Mouse (Mus musculus) forelimb bud, embryonic 11.5 days (tissue): ENCODE measurements around the gene Atp6v0d1.

Source experiments
- DNase-seq: peaks from one replicate; pipeline ENCODE4 v3.0.0-alpha.2; 2012; ENCODE audit warnings: low read depth, low spot score

Atp6v0d1 gene

GRCm38 (mm10) chr8:105504617-105505016 is 61.2 kb downstream of the Atp6v0d1 start:
- no peak for DNase-seq

DNA sequence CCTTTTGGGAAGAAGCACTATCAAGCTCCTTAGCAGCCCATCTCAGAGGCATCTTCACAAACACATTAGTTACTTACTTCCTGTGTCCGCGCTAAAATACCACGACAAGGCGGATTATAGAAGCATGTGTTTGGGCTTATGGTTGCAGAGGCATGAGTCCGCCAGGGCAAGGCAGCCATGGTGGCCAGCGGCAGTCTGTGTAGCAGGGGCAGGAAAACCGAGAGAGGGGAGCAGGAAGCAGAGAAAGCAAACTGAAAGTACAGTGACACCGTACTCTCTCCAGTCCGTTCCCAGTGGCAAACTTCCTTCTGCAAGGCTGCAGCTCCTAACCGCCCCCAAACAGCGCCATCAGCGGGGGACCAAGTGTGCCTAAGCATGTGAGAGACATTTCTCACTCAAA is 66.1 kb downstream of the Atp6v0d1 start:
- no peak for DNase-seq

GRCm38 (mm10) chr8:105496439-105497180 is 69.2 kb downstream of the Atp6v0d1 start, which contains the start of gene Zdhhc1:
Zdhhc1 (minus strand) TSS chr8:105496902.
- peak; percentile 84 for DNase-seq

- no peak for DNase-seq
Observed at GRCm38 (mm10) chr8:105495350-105496302, 70.2 kb downstream of the Atp6v0d1 start.

- no peak for DNase-seq
Observed at GRCm38 (mm10) chr8:105494566-105494965, 71.3 kb downstream of the Atp6v0d1 start.

- DNase-seq: no peak
Observed at GRCm38 (mm10) chr8:105493495-105493894, 72.4 kb downstream of the Atp6v0d1 start.

- DNase-seq: no peak
Observed at GRCm38 (mm10) chr8:105489281-105489680, 76.6 kb downstream of the Atp6v0d1 start.

DNA sequence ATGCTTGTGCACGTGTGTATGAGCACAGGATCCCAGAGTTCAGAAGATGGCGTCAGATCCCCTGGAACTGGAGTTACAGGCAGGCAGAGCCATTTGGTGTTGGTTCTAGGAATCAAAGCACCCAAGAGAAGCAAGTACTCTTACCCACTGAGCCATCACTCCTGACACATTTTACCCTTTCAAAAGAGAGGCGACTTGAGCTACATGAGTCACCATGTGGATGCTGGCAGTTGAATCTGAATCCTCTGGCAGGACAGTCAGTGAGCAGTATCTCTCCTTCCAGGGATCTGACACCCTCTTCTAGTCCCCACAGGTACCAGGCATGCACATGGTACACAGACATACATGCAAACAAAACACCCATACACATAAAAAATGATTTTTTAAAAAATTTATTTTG is 77.8 kb downstream of the Atp6v0d1 start:
- DNase-seq: no peak

- peak; percentile 76 for DNase-seq
Observed at GRCm38 (mm10) chr8:105484392-105484791, 81.5 kb downstream of the Atp6v0d1 start.

GRCm38 (mm10) chr8:105484030-105484368 is 81.8 kb downstream of the Atp6v0d1 start:
- DNase-seq: no peak

DNA sequence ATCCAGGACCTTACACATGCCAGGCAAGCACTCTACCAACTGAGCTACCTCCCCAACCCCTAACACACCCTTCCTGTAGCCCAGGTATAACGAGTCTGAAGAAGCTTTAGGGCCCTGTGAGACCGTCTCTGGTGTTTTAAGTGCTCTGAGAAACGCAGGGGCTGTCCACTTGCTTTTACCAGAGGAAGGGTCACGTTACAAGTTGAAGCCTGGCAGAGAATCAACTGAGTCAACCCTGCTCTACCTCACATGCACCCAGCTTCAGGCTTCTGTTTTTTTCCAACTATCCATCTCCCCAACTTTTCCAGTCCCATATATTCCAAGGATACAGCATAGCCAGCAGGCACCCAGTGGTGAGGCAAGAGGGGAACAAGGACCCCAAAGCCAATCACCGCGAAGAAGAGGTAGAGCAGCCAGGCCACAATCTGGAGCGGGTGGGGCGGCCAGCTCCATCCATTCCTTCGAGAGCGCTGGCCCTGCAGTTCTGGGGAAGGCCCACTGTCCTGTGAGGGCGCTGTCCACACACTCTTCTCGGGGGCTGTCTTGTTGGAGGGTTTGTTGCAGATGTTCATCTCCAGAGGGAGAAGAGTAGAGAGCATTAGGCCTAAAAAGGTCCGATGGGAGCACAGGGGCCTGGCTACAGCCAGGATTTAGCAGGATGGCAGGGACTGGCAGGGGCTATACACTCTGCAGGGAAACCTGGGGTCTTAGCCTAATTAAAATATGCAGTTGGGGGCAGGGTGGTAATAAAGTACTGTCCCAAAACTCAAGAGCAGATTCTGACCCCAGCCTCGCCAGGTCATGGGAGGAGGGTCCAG is 82.4 kb downstream of the Atp6v0d1 start:
- no peak for DNase-seq

DNA sequence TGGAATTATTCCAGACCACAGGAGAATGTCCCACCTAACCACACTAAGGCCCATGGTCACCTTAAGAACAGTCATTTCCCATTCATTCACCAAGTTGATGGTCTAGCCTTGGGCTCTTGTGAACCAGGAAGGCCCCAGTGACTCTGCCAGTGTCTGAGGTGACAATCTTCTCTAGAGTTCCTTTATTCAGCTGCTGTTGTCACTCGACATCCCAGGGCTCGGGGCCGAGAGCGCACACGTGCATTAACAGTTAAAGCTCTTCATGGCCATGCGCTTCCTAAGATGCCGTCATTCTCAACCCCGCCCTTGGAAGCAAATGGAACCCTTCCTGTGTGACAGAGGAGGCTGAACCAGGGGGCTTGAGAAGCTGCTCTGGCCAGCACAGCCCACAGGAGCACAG is 83.7 kb downstream of the Atp6v0d1 start:
- no peak for DNase-seq

- DNase-seq: no peak
Observed at GRCm38 (mm10) chr8:105481453-105481852, 84.4 kb downstream of the Atp6v0d1 start.

- no peak for DNase-seq
Observed at GRCm38 (mm10) chr8:105481013-105481412, 84.8 kb downstream of the Atp6v0d1 start.

DNA sequence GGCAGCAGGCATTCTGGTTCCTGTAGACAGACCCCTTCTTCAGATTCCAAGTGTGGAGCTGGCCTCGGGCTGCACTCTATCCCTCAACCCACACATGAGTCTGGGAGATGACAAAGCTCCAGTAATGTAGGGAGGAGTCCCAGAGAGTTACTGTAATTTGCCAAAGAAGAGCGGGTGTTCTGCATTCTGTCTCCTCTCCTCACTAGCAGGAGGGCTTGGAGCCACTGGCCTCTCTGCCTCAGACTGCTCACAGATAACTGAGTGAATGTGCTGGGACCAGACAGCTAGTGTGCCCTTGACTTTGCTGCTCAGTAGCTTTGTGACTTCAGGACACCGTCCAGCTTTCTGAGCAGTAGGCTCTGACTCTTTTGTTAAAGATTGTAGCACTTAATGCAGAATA is 88.1 kb downstream of the Atp6v0d1 start:
- no peak for DNase-seq

DNA sequence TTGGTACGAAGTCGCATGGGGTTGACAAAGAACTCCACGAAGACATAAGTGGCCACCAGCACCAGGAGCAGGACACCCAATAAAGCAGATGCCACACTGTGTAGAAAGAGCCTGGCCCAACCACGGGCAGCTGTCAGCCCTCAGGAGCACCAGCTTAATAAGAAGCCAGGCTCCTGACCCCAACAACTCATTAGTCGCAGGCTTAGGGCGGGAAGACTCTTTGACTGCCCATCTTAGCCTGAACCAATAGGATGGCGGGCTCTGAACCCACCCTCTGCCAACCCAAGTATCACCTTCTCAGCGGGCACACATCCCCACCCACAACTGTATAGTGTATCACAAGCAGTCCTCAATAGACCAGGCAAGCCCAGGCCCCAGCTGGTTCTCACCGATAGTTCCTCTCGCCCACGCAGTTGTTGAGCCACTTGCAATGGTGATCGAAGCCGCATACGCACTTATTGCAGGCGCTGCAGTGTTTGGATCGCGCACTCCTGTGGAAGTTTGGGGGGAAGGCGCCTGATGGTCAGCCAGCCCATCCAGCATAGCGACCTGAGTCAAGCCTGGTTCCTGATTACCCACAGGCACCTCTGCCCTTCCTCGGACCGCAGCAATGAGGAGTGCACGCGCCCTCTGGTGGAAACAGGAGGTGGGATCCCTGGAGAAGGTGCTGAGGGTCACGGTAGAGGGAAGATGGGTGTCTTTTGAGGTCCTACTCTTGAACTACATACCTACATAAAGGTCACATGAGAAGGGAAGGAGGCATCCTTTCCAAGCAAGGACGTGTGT is 89.0 kb downstream of the Atp6v0d1 start:
- no peak for DNase-seq

DNA sequence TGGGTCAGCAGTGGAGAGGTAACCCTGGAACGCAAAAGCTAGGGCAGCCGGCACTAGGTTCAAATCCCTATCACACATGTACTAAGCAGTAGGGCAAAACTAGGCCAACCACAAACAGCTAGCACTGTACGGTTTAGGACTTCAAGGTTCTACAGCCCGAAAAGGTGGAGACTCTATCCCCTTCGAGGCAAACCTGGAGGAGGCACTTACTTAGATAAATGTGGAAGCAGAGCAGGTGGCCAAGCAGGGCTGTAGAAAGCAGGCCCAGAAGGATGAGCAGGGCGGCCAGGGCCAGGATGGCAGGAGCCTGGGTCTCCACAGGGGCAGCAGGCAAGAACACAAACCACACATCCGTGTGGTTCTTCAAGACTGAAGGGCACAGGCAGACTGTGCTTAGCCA is 89.7 kb downstream of the Atp6v0d1 start:
- no peak for DNase-seq

DNA sequence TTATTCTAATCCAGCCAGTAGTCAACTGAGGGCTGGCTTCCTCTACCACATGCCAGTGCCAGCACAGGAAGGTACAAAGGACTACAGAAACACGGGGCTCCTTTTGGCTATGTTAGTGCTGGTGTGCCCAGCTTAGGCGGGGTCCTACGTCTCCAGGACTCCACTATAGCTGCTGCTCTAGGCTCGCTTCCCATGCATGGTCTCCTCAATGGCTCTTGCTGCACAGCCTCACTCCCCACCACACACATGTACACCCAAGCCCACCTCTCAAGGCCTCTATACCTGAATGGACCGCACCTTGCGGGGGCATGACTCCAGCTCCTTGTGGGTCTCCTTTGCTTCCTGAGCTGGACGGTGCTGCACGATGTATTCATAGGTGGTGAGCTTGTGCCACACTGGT is 90.1 kb downstream of the Atp6v0d1 start:
- no peak for DNase-seq

- no peak for DNase-seq
Observed at GRCm38 (mm10) chr8:105475254-105475653, 90.6 kb downstream of the Atp6v0d1 start.

DNA sequence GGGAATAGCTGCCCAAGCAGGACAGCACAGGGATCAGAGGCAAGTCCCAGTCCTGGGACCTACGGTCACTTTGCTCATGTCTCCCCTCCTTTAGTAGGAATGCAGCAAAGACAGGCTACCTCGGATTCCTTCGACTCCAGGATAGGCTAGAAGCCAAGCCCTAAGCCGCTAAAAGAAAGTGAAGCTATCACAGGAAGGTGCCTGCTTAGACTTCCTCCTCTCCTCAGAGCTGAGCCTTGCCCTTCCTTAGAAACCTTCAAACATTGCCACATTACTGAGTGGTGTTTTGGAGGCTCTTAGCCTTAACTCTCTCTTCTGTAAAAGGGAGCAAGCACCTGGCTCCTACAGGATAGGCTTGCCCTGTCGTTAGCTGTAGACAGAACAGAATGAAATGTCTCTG is 91.2 kb downstream of the Atp6v0d1 start:
- no peak for DNase-seq
